Mouse (Mus musculus) liver, postnatal 0 days (tissue): Measurements from ENCODE around the gene Nelfe. TPM values are rescaled to one million over a fixed set of nuclear protein-coding genes. Genes with fewer than 3 reads are reported as not detected.
"Not testable (repeated sequence)": the region's sequence is repeated elsewhere in the genome, so short reads cannot be mapped to it uniquely, and the experiment has no call there.

Experiments used
- ATAC-seq: fragments of 200-750 bp; cut with Nextera tagmentation; 2 replicates; pipeline ENCODE4 v1.8.0; 2017; ENCODE audit warnings: mild to moderate bottlenecking, moderate library complexity
- DNase-seq: peaks from one replicate; pipeline ENCODE4 v3.0.0-alpha.2; 2016
- H3K27ac ChIP-seq: fragments of 300-500 bp; sonication (generic); 2 replicates; pipeline ENCODE4 v1.5.1; 2014; ENCODE audit warnings: antibody characterized with exemption, moderate library complexity, mild to moderate bottlenecking, low read depth
- H3K27me3 ChIP-seq: fragments of 300-500 bp; sonication (generic); 2 replicates; pipeline ENCODE4 v1.6.1; 2014; ENCODE audit warnings: low read length, control low read depth, mixed read lengths; ENCODE audit not compliant: insufficient read depth
- H3K36me3 ChIP-seq: fragments of 300-500 bp; sonication (generic); replicated peaks from 2 replicates; pipeline ENCODE4 v1.6.1; 2014; ENCODE audit warnings: mild to moderate bottlenecking, control low read depth, low read length, moderate library complexity, mixed read lengths; ENCODE audit not compliant: insufficient read depth
- H3K4me1 ChIP-seq: fragments of 300-500 bp; sonication (generic); 2 replicates; pipeline ENCODE4 v1.6.1; 2014; ENCODE audit warnings: antibody characterized with exemption, mild to moderate bottlenecking, control low read depth; ENCODE audit not compliant: insufficient read depth
- H3K4me2 ChIP-seq: fragments of 300-500 bp; sonication (generic); 2 replicates; pipeline ENCODE4 v1.6.1; 2014; ENCODE audit warnings: low read depth, mild to moderate bottlenecking, low read length, moderate library complexity, mixed read lengths
- H3K4me3 ChIP-seq: fragments of 300-500 bp; sonication (generic); 2 replicates; pipeline ENCODE4 v1.5.1; 2014; ENCODE audit warnings: low read depth, low read length
- H3K9ac ChIP-seq: fragments of 300-500 bp; sonication (generic); replicated peaks from 2 replicates; pipeline ENCODE4 v1.6.1; 2014; ENCODE audit warnings: mild to moderate bottlenecking, moderate library complexity
- H3K9me3 ChIP-seq: fragments of 300-500 bp; sonication (generic); 2 replicates; pipeline ENCODE4 v1.6.1; 2016; ENCODE audit warnings: mild to moderate bottlenecking, control low read depth, low read length, mixed read lengths
- CTCF ChIP-seq: sonication (generic); IDR thresholded peaks from 2 replicates; pipeline ENCODE4 v1.5.1; 2016; ENCODE audit warnings: antibody characterized with exemption, low read depth
- EP300 ChIP-seq: IDR thresholded peaks from 2 replicates; pipeline ENCODE4 v1.6.1; 2016; ENCODE audit warnings: antibody characterized with exemption, low read depth, mild to moderate bottlenecking
- WGBS: fragments of 180-500 bp; shearing (Covaris S2); extraction: QIAGEN DNeasy Blood & Tissue Kit; methylation state at CpG from one replicate; pipeline ENCODE4 v1.1.7; 2014; ENCODE audit not compliant: insufficient replicate concordance; 5-methylcytosine and 5-hydroxymethylcytosine counted together
- polyA plus RNA-seq: library from polyadenylated mRNA; unstranded; fragments of >200 nt; fragmentation: Nextera tagmentation; extraction: Ambion mirVana; gene quantifications from 2 replicates; pipeline ENCODE4 v1.2.1, GENCODE M21; 2015

The Nelfe gene
- polyA plus RNA-seq, 1 experiment from 2014 or later, result 26.5 TPM

GRCm38 (mm10) chr17:34814818-34815370 lies 35.3 kb upstream of the Nelfe start:
- Histone ChIP-seq H3K4me1 (peaks cover 4% of the 10 kb centered on the region; the same call in 1 of the 2 replicates), H3K27ac (no peak overlapping the region), H3K9me3 (no peaks in the 10 kb centered on the region), H3K4me2 (no peak overlapping the region), H3K9ac (no peak overlapping the region), H3K36me3 (no peaks in the 10 kb centered on the region), H3K4me3 (no peak overlapping the region), H3K27me3 (no peaks in the 10 kb centered on the region)
- TF ChIP-seq EP300 (no peak), CTCF (no peak)
- DNase-seq, result no peak
- WGBS, result 66% methylated on average over 7 of the region's 7 CpGs
- ATAC-seq, result no peak

GRCm38 (mm10) chr17:34830776-34831175 lies 19.4 kb upstream of the Nelfe start:
- not testable (repeated sequence) for H3K4me3 ChIP-seq, H3K9ac ChIP-seq, H3K9me3 ChIP-seq, DNase-seq, H3K4me1 ChIP-seq, ATAC-seq, H3K4me2 ChIP-seq, H3K27me3 ChIP-seq, H3K27ac ChIP-seq
- WGBS, result 65% methylated on average over 1 of the region's 1 CpGs
- peaks cover 26% of the 10 kb centered on the region for H3K36me3 ChIP-seq

GRCm38 (mm10) chr17:34836155-34836855 lies 13.9 kb upstream of the Nelfe start:
- no peaks in the 10 kb centered on the region for H3K27me3 ChIP-seq
- peaks cover 26% of the 10 kb centered on the region for H3K36me3 ChIP-seq
- peak overlapping the region; percentile 71 for H3K9ac ChIP-seq
- peak; percentile 70 for ATAC-seq
- peak overlapping the region; percentile 66 for H3K27ac ChIP-seq
- H3K9me3 ChIP-seq, result no peaks in the 10 kb centered on the region
- TF ChIP-seq EP300, result no peak
- no peak for TF ChIP-seq CTCF
- WGBS, result 6% methylated on average over 47 of the region's 48 CpGs
- DNase-seq, result no peak
- H3K4me1 ChIP-seq, result peaks cover 16% of the 10 kb centered on the region
- peak overlapping the region; percentile 83 for H3K4me3 ChIP-seq
- peak overlapping the region; percentile 99 for H3K4me2 ChIP-seq

GRCm38 (mm10) chr17:34836856-34837221 lies 13.4 kb upstream of the Nelfe start, which contains the start of the genes Stk19 and Dxo:
Gene Stk19 (minus strand): TSS chr17:34836945.
Gene Dxo (plus strand): TSS chr17:34837019.
- Histone ChIP-seq H3K27me3 (no peaks in the 10 kb centered on the region), H3K36me3 (peaks cover 28% of the 10 kb centered on the region), H3K4me1 (peaks cover 16% of the 10 kb centered on the region), H3K27ac (peak within 1 kb of the TSS; percentile 75), H3K9me3 (no peaks in the 10 kb centered on the region), H3K4me3 (peak within 1 kb of the TSS; percentile 83), H3K4me2 (peak within 1 kb of the TSS; percentile 99), H3K9ac (peak within 1 kb of the TSS; percentile 71)
- DNase-seq (peak; percentile 97), ATAC-seq (peak; percentile 96)
- under 1% methylated on average over 40 of the region's 40 CpGs for WGBS
- TF ChIP-seq EP300 (peak; percentile 62; the same call in 1 of the 2 replicates), CTCF (no peak)

- TF ChIP-seq CTCF, result no peak
- no peak for TF ChIP-seq EP300
- ATAC-seq (peak; percentile 18), DNase-seq (peak; percentile 38)
- Histone ChIP-seq H3K36me3 (peaks cover 31% of the 10 kb centered on the region), H3K4me1 (peaks cover 16% of the 10 kb centered on the region), H3K9me3 (no peaks in the 10 kb centered on the region), H3K4me2 (peak overlapping the region; percentile 99), H3K27ac (peak overlapping the region; percentile 75), H3K27me3 (no peaks in the 10 kb centered on the region), H3K9ac (peak overlapping the region; percentile 71), H3K4me3 (peak overlapping the region; percentile 83)
- WGBS, result 32% methylated on average over 43 of the region's 43 CpGs
Measured at GRCm38 (mm10) chr17:34837464-34838324, 12.5 kb upstream of the Nelfe start.

- no peaks in the 10 kb centered on the region for H3K27me3 ChIP-seq
- no peak for TF ChIP-seq EP300
- no peak for TF ChIP-seq CTCF
- WGBS, result 89% methylated on average over 7 of the region's 7 CpGs
- no peak overlapping the region for H3K4me3 ChIP-seq
- no peak overlapping the region for H3K27ac ChIP-seq
- H3K4me2 ChIP-seq, result no peak overlapping the region
- DNase-seq, result no peak
- H3K9me3 ChIP-seq, result no peaks in the 10 kb centered on the region
- no peak for ATAC-seq
- peaks cover 16% of the 10 kb centered on the region for H3K4me1 ChIP-seq
- no peak overlapping the region for H3K9ac ChIP-seq
- H3K36me3 ChIP-seq, result peaks cover 40% of the 10 kb centered on the region
Measured at GRCm38 (mm10) chr17:34838785-34839184, 11.4 kb upstream of the Nelfe start.
